Mouse (Mus musculus) neural tube, embryonic 14.5 days (tissue): ENCODE data around the gene Tgfbr1. TPM values are rescaled to one million over a fixed set of nuclear protein-coding genes. Genes with fewer than 3 reads are reported as not detected.
A peak's percentile ranks its signal among the peaks of the same experiment; 100 is the strongest.
"Not testable (repeated sequence)": the region's sequence is repeated elsewhere in the genome, so short reads cannot be mapped to it uniquely, and the experiment has no call there.

ENCODE experiments used
- ATAC-seq: fragments of 200-750 bp; cut with Nextera tagmentation; 2 replicates; pipeline ENCODE4 v1.8.0; 2017; ENCODE audit warnings: low read depth, mild to moderate bottlenecking, moderate TSS enrichment, moderate library complexity
- H3K27ac ChIP-seq: fragments of 300-500 bp; sonication (generic); 2 replicates; pipeline ENCODE4 v1.5.1; 2014; ENCODE audit warnings: low read depth, mild to moderate bottlenecking, control low read depth, low read length, moderate library complexity, mixed read lengths
- H3K27me3 ChIP-seq: fragments of 300-500 bp; sonication (generic); 2 replicates; pipeline ENCODE4 v1.6.1; 2014; ENCODE audit warnings: low read length; ENCODE audit not compliant: control insufficient read depth, insufficient read depth
- H3K36me3 ChIP-seq: fragments of 300-500 bp; sonication (generic); 2 replicates; pipeline ENCODE4 v1.6.1; 2014; ENCODE audit warnings: low read length, mixed read lengths; ENCODE audit not compliant: control insufficient read depth, insufficient read depth
- H3K4me1 ChIP-seq: fragments of 300-500 bp; sonication (generic); 2 replicates; pipeline ENCODE4 v1.6.1; 2014; ENCODE audit warnings: low read length; ENCODE audit not compliant: control insufficient read depth, insufficient read depth
- H3K4me2 ChIP-seq: fragments of 300-500 bp; sonication (generic); 2 replicates; pipeline ENCODE4 v1.6.1; 2014; ENCODE audit warnings: mild to moderate bottlenecking, low read depth, low read length, control low read depth
- H3K4me3 ChIP-seq: fragments of 300-500 bp; sonication (generic); 2 replicates; pipeline ENCODE4 v1.5.1; 2014; ENCODE audit warnings: low read depth, low read length, control low read depth, mixed read lengths
- H3K9ac ChIP-seq: fragments of 300-500 bp; sonication (generic); replicated peaks from 2 replicates; pipeline ENCODE4 v1.6.1; 2014; ENCODE audit warnings: low read depth, mild to moderate bottlenecking, control low read depth, low read length, mixed read lengths
- H3K9me3 ChIP-seq: fragments of 300-500 bp; sonication (generic); 2 replicates; pipeline ENCODE4 v1.6.1; 2016; ENCODE audit warnings: low read length; ENCODE audit not compliant: control insufficient read depth
- WGBS: fragments of 180-500 bp; shearing (Covaris S2); extraction: QIAGEN DNeasy Blood & Tissue Kit; methylation state at CpG from one replicate; pipeline ENCODE4 v1.1.7; 2014; 5-methylcytosine and 5-hydroxymethylcytosine counted together
- polyA plus RNA-seq: library from polyadenylated mRNA; unstranded; fragments of >200 nt; fragmentation: Nextera tagmentation; extraction: Ambion mirVana; gene quantifications from 2 replicates; pipeline ENCODE4 v1.2.1, GENCODE M21; 2014

Gene Tgfbr1
- polyA plus RNA-seq, 1 experiment from 2014 or later, result 31.7 TPM

DNA sequence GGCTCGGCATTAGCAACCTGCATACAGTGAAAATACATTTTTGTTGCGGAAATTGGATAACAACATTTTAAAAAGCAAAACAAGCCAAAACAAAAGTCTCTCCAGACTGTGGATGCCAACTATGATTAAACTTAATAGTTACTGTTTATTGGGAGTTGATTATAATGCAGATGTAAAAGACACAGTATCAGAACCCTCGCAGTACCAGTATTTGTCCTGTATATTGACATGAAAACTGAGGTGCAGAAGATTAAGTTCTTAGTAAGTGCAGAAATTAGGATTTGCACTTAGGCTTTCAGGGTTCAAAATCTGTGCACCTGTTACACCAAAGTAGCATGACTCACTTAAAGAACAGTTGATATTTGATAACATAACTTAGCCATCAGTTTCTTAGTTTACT, 1.3 kb downstream of the Tgfbr1 start:
- no peak for ATAC-seq
- Histone ChIP-seq H3K36me3 (no peaks in the 10 kb centered on the region), H3K9ac (peak overlapping the region; percentile 94; the same call in 1 of the 2 replicates)

DNA sequence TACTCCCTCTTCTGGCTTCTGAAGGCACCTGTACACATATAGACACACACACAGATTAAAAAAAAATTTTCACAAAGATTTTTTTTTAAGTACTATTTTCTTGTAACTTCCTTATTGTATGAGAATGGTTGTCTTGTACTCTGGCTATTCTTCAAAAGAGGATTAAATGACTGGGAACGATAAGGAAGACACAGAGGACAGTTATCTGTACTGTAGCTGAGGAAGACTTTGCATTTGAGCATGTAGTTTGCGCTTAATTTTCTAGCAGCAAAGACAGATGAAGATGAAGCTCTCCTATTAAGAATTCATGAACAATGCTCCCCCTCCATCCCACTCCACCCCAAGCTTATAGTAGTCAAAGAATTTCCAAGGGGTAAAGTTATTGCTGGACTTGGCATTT, 9.6 kb downstream of the Tgfbr1 start:
- Histone ChIP-seq H3K9ac (no peak overlapping the region), H3K36me3 (no peaks in the 10 kb centered on the region), H3K4me2 (no peak overlapping the region), H3K4me3 (no peak overlapping the region), H3K27me3 (no peaks in the 10 kb centered on the region), H3K4me1 (no peaks in the 10 kb centered on the region), H3K9me3 (no peaks in the 10 kb centered on the region), H3K27ac (no peak overlapping the region)
- no peak for ATAC-seq
- 89% methylated on average over 2 of the region's 2 CpGs for WGBS

More for the DNA sequence above, 1.3 kb downstream of the Tgfbr1 start:
- no peak overlapping the region for H3K27ac ChIP-seq
- 39% methylated on average over 3 of the region's 3 CpGs for WGBS
- H3K9me3 ChIP-seq, result no peaks in the 10 kb centered on the region
- peak overlapping the region; percentile 94 for H3K4me3 ChIP-seq
- H3K27me3 ChIP-seq, result no peaks in the 10 kb centered on the region
- peaks cover 14% of the 10 kb centered on the region; the same call in 1 of the 2 replicates for H3K4me1 ChIP-seq
- peak overlapping the region; percentile 95 for H3K4me2 ChIP-seq

DNA sequence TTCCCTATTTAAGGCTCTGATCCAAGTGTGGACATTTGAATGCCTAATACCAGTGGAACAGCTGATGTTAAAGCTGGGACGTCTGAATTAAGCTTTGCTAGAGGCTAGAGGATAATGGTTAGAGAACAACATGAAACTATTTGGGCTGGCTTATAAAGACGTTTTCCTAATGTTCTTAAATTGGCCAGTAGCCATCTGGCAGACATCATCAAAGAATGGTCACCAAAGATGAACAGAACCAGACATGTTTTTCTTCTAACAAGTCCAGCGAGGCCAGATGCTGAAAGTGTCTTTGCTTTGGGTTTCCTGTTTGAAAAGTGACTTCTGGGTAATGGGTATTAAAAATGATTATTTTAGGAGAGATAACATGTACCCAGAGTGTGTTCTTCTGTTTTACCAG, 10.1 kb downstream of the Tgfbr1 start:
- H3K4me1 ChIP-seq, result no peaks in the 10 kb centered on the region
- no peak for ATAC-seq
- no peak overlapping the region for H3K4me3 ChIP-seq
- 51% methylated on average over 3 of the region's 3 CpGs for whole genome bisulfite sequencing
- H3K36me3 ChIP-seq, result no peaks in the 10 kb centered on the region
- H3K9me3 ChIP-seq, result no peaks in the 10 kb centered on the region
- no peak overlapping the region for H3K9ac ChIP-seq
- no peak overlapping the region for H3K27ac ChIP-seq
- H3K4me2 ChIP-seq, result no peak overlapping the region
- H3K27me3 ChIP-seq, result no peaks in the 10 kb centered on the region

DNA sequence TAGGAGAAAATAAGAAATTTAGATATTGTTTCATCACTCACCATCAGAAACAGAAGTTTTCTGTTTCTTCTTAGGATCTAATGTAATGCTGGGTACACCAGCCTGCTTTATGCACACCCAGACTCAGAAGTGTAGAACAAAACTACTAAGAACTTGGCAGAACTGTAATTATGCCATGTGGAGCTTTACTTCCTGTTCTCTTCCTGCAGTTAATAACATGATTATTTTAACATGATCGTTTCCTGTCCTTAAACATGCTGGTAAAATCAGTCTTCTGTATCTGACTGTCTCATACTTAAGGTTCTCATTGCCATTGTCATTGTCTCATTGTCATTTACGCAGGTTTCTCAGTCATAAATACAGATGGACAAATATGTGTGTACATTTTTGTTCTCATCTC, 15.7 kb downstream of the Tgfbr1 start:
- Histone ChIP-seq H3K4me1 (no peaks in the 10 kb centered on the region), H3K9me3 (no peaks in the 10 kb centered on the region), H3K36me3 (no peaks in the 10 kb centered on the region), H3K4me2 (no peak overlapping the region), H3K27me3 (no peaks in the 10 kb centered on the region), H3K9ac (no peak overlapping the region), H3K4me3 (no peak overlapping the region), H3K27ac (no peak overlapping the region)
- ATAC-seq, result no peak
- WGBS, result 92% methylated on average over 2 of the region's 2 CpGs

DNA sequence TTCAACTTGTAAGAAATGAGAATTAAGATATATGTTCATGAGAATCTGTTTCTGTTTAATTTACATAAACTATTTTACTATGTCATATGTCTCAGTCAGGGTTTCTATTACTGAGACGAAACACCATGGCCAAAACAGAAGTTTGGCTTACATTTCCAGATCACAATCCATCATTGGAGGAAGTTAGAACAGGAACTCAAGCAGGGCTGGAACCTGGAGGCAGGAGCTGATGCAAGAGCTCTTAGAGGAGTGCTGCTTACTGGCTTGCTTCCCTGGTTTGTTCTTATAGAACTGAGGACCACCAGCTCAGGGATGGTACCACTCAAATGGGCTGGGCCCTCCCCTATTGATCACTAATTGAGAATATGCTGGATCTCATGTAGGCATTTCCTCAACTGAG, 25.7 kb downstream of the Tgfbr1 start:
- Histone ChIP-seq H3K27me3 (no peaks in the 10 kb centered on the region), H3K27ac (no peak overlapping the region), H3K4me2 (no peak overlapping the region), H3K9ac (no peak overlapping the region), H3K36me3 (no peaks in the 10 kb centered on the region), H3K4me3 (no peak overlapping the region), H3K4me1 (no peaks in the 10 kb centered on the region), H3K9me3 (no peaks in the 10 kb centered on the region)
- ATAC-seq, result no peak
- WGBS, result 68% methylated on average over 1 of the region's 1 CpGs

DNA sequence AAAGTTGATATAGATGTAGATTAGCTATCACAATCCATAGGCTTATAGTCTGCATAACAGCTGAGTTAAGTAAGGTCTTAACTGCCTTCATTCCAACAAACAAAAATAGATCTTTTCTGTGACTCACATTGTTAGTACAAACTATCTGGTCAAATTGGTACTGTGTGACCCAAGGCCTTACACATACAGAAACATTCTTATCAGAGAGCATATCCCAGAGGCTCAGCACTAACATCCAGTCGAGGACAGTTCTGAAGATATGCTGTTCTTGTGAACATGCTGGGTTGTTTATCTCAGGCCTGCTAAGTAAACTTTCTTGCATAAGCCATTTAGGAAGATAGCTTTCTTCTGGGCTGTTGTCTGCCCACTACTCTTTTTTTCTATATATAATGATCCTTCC, 29.4 kb downstream of the Tgfbr1 start:
- Histone ChIP-seq H3K4me2 (no peak overlapping the region), H3K9ac (no peak overlapping the region), H3K27ac (no peak overlapping the region), H3K9me3 (no peaks in the 10 kb centered on the region), H3K4me1 (no peaks in the 10 kb centered on the region), H3K36me3 (peaks cover 4% of the 10 kb centered on the region; the same call in 1 of the 2 replicates), H3K27me3 (no peaks in the 10 kb centered on the region), H3K4me3 (no peak overlapping the region)
- 78% methylated on average over 1 of the region's 1 CpGs for WGBS
- ATAC-seq, result no peak

DNA sequence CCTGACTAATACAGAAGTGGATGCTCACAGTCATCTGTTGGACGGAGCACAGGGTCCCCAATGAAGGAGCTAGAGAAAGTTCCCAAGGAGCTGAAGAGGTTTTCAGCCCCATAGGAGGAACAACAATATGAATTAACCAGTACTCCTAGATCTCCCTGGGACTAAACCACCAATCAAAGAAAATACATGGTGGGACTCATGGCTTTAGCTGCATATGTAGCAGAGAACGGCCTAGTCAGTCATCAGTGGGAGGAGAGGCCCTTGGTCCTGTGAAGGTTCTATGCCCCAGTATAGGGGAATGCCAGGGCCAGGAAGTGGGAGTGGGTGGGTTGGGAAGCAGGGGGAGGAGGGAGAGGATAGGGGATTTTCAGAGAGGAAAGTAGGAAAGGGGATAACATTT, 38.9 kb downstream of the Tgfbr1 start:
- H3K9me3 ChIP-seq, H3K4me3 ChIP-seq, H3K27me3 ChIP-seq, H3K9ac ChIP-seq, H3K36me3 ChIP-seq, H3K4me2 ChIP-seq, H3K4me1 ChIP-seq, H3K27ac ChIP-seq, ATAC-seq: not testable (repeated sequence)
- WGBS, result 93% methylated on average over 2 of the region's 2 CpGs

DNA sequence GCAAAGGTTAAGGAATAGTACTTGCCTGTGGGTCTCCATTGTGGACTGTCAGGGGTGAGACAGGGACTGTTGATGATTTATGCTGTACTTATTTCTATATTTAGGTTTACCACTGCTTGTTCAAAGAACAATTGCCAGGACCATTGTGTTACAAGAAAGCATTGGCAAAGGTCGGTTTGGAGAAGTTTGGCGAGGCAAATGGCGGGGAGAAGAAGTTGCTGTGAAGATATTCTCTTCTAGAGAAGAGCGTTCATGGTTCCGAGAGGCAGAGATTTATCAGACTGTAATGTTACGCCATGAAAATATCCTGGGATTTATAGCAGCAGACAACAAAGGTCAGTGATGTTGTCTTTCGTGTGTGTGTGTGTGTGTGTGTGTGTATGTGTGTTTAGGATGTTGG, 43.2 kb downstream of the Tgfbr1 start:
- H3K4me3 ChIP-seq, result no peak overlapping the region
- no peak for ATAC-seq
- H3K4me2 ChIP-seq, result no peak overlapping the region
- no peaks in the 10 kb centered on the region for H3K9me3 ChIP-seq
- no peaks in the 10 kb centered on the region for H3K27me3 ChIP-seq
- H3K36me3 ChIP-seq, result no peaks in the 10 kb centered on the region
- H3K27ac ChIP-seq, result no peak overlapping the region
- no peak overlapping the region for H3K9ac ChIP-seq
- H3K4me1 ChIP-seq, result no peaks in the 10 kb centered on the region
- 87% methylated on average over 7 of the region's 7 CpGs for WGBS

DNA sequence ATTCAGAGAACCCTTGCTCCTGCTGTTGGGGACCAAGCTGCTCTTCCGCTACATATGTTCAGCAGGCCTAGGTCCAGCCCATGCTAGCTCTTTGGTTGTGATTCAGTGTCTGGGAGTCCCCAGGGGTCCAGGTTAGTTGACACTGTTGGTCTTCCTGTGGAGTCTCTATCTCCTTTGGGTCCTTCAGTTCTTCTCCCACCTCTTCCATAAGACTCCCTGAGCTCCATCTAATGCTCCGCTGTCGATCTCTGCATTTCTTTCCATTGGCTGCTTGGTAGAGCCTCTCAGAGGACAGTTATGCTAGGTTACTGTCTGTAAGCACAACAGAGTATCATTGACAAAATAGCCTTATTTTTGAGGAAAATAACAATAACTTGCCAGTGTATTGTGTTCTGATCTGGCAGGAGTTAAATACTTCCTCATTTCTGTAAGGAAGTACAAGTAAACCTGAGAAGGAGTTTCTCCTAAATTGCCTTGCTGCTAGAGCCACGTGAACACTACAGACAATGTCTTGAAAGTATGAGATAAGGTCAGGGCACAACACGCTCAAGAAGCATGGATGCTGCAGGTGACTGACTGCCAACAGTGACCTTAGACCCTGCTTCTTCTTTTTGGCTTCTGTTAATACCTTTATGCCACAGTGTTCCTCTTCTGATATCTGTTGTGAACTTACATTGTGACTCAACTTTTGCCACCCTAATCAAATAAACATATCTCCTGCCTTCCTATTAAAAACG, 45.1 kb downstream of the Tgfbr1 start:
- H3K27ac ChIP-seq, result no peak overlapping the region
- WGBS, result 92% methylated on average over 6 of the region's 6 CpGs
- no peak for ATAC-seq
- no peaks in the 10 kb centered on the region for H3K9me3 ChIP-seq
- H3K4me2 ChIP-seq, result no peak overlapping the region
- no peaks in the 10 kb centered on the region for H3K36me3 ChIP-seq
- H3K9ac ChIP-seq, result no peak overlapping the region
- no peaks in the 10 kb centered on the region for H3K27me3 ChIP-seq
- H3K4me3 ChIP-seq, result no peak overlapping the region
- H3K4me1 ChIP-seq, result no peaks in the 10 kb centered on the region
